Mouse (Mus musculus) liver, embryonic 13.5 days (tissue): ENCODE data around the gene Itprip. TPM values are rescaled to one million over a fixed set of nuclear protein-coding genes. Genes with fewer than 3 reads are reported as not detected.
A peak's percentile ranks its signal among the peaks of the same experiment; 100 is the strongest.

Experiments used
- ATAC-seq: fragments of 200-750 bp; cut with Nextera tagmentation; 2 replicates; pipeline ENCODE4 v1.8.0; 2017; ENCODE audit warnings: low read depth, mild to moderate bottlenecking, moderate number of reproducible peaks, moderate library complexity
- DNase-seq: peaks from one replicate; pipeline ENCODE4 v3.0.0; 2022
- H3K27ac ChIP-seq: fragments of 300-500 bp; sonication (generic); 2 replicates; pipeline ENCODE4 v1.5.1; 2015; ENCODE audit warnings: moderate library complexity, mild to moderate bottlenecking, inconsistent platforms
- H3K27me3 ChIP-seq: fragments of 300-500 bp; sonication (generic); 2 replicates; pipeline ENCODE4 v1.6.1; 2015; ENCODE audit warnings: mild to moderate bottlenecking, inconsistent platforms
- H3K36me3 ChIP-seq: fragments of 300-500 bp; sonication (generic); 2 replicates; pipeline ENCODE4 v1.6.1; 2015; ENCODE audit warnings: mild to moderate bottlenecking, inconsistent platforms
- H3K4me1 ChIP-seq: fragments of 300-500 bp; sonication (generic); replicated peaks from 2 replicates; pipeline ENCODE4 v1.6.1; 2015; ENCODE audit warnings: inconsistent platforms
- H3K4me2 ChIP-seq: fragments of 300-500 bp; sonication (generic); 2 replicates; pipeline ENCODE4 v1.6.1; 2015; ENCODE audit warnings: inconsistent platforms, mild to moderate bottlenecking, moderate library complexity
- H3K4me3 ChIP-seq: fragments of 300-500 bp; sonication (generic); replicated peaks from 2 replicates; pipeline ENCODE4 v1.5.1; 2015; ENCODE audit warnings: mild to moderate bottlenecking, inconsistent platforms
- H3K9ac ChIP-seq: fragments of 300-500 bp; sonication (generic); 2 replicates; pipeline ENCODE4 v1.6.1; 2015; ENCODE audit warnings: mild to moderate bottlenecking, inconsistent platforms
- H3K9me3 ChIP-seq: fragments of 300-500 bp; sonication (generic); replicated peaks from 2 replicates; pipeline ENCODE4 v1.6.1; 2016; ENCODE audit warnings: inconsistent platforms
- WGBS: fragments of 180-500 bp; shearing (Covaris S2); methylation state at CpG from one replicate; pipeline ENCODE4 v1.1.7; 2015; ENCODE audit not compliant: insufficient replicate concordance; 5-methylcytosine and 5-hydroxymethylcytosine counted together
- polyA plus RNA-seq: library from polyadenylated mRNA; unstranded; fragments of >200 nt; fragmentation: Nextera tagmentation; extraction: Ambion mirVana; gene quantifications from 2 replicates; pipeline ENCODE4 v1.2.1, GENCODE M21; 2015

Itprip gene
- polyA plus RNA-seq, 1 experiment from 2014 or later: 3.8 TPM

DNA sequence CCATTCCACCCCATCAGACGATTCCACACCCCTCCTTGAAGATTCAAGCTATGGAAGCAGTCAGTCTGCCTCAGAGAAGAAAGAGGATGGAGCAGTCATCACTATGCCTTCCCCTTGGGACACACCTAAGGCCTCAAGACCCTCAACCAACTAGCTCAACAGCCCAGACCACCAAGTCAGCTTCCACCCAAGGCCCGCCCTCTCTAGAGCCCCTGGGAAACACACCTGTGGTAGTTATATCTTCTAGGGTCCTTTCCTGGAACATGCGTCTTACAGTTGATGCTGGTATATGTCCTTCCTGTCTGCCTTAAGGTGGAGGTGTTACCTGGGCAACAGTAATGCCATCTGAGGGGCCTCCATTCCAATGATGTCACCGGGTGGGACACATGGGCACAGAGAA is 4.9 kb downstream of the Itprip start:
- ATAC-seq: no peak
- WGBS: 73% methylated on average over 4 of the region's 4 CpGs
- Histone ChIP-seq H3K9me3 (no peaks in the 10 kb centered on the region), H3K4me3 (no peak overlapping the region), H3K36me3 (0 out of 2 replicates have a peak, but pooled peaks cover 5% of the 10 kb centered on the region), H3K4me2 (no peak overlapping the region), H3K27me3 (no peaks in the 10 kb centered on the region), H3K27ac (no peak overlapping the region), H3K9ac (no peak overlapping the region), H3K4me1 (peaks cover 47% of the 10 kb centered on the region)
- DNase-seq: no peak

DNA sequence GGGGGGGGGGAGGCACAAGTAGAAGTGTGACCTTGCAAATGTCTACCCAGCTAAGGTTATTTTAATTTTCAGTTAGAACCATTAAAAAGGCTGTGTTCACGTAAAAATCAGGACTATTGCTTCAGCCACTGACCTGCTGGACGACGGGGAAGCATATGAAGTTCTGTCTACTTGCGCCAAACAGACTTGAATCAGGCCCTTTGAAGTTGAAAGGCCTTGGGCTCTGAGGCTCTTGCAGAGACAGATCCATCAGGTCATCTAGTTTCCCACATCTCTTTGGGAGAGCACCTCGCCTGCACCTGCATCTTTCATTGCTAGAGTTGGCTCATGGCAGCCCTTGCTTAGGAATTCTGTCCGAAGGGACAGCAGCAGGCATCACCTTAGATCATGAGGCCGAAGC is 5.8 kb downstream of the Itprip start:
- no peak overlapping the region for H3K9ac ChIP-seq
- no peaks in the 10 kb centered on the region for H3K27me3 ChIP-seq
- H3K27ac ChIP-seq: no peak overlapping the region
- no peak for DNase-seq
- H3K4me3 ChIP-seq: no peak overlapping the region
- no peak overlapping the region for H3K4me2 ChIP-seq
- H3K9me3 ChIP-seq: no peaks in the 10 kb centered on the region
- ATAC-seq: no peak
- WGBS: 75% methylated on average over 7 of the region's 7 CpGs
- 0 out of 2 replicates have a peak, but pooled peaks cover 5% of the 10 kb centered on the region for H3K36me3 ChIP-seq
- H3K4me1 ChIP-seq: peaks cover 50% of the 10 kb centered on the region

DNA sequence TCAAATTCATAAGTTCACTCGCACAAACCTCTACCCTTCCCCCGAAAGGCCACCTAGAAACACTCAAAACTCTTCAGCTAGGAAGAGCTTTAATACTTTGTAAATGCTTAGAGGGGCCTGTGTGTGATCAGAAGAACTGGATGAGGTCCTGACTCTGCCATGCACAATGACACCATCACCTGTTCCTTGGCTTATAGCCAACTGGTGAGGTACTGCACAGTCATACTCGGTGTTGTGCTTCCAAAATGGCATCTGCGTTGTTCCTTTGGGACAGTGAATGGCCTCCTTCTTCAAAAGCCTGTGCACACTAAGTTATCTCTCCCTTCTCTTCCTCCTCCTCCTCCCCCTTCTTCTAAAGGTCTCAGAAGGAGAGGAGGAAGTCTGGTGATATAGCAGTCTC is 8.3 kb downstream of the Itprip start:
- no peak for DNase-seq
- Histone ChIP-seq H3K27ac (peak overlapping the region; percentile 15; the same call in 1 of the 2 replicates), H3K36me3 (0 out of 2 replicates have a peak, but pooled peaks cover 5% of the 10 kb centered on the region), H3K4me3 (no peak overlapping the region), H3K4me1 (peaks cover 50% of the 10 kb centered on the region), H3K27me3 (no peaks in the 10 kb centered on the region), H3K9me3 (no peaks in the 10 kb centered on the region), H3K4me2 (no peak overlapping the region), H3K9ac (no peak overlapping the region)
- WGBS: 71% methylated on average over 4 of the region's 4 CpGs
- no peak for ATAC-seq

GRCm38 (mm10) chr19:47910117-47910618 is 8.9 kb downstream of the Itprip start:
- 0 out of 2 replicates have a peak overlapping the region, but pooled peaks have one; percentile 31 for H3K9ac ChIP-seq
- no peak for DNase-seq
- H3K4me1 ChIP-seq: peaks cover 56% of the 10 kb centered on the region
- H3K27me3 ChIP-seq: no peaks in the 10 kb centered on the region
- 0 out of 2 replicates have a peak, but pooled peaks cover 5% of the 10 kb centered on the region for H3K36me3 ChIP-seq
- H3K4me3 ChIP-seq: no peak overlapping the region
- ATAC-seq: peak; percentile 47
- peak overlapping the region; percentile 50 for H3K4me2 ChIP-seq
- WGBS: 14% methylated on average over 4 of the region's 4 CpGs
- no peaks in the 10 kb centered on the region for H3K9me3 ChIP-seq
- peak overlapping the region; percentile 47; the same call in 1 of the 2 replicates for H3K27ac ChIP-seq

DNA sequence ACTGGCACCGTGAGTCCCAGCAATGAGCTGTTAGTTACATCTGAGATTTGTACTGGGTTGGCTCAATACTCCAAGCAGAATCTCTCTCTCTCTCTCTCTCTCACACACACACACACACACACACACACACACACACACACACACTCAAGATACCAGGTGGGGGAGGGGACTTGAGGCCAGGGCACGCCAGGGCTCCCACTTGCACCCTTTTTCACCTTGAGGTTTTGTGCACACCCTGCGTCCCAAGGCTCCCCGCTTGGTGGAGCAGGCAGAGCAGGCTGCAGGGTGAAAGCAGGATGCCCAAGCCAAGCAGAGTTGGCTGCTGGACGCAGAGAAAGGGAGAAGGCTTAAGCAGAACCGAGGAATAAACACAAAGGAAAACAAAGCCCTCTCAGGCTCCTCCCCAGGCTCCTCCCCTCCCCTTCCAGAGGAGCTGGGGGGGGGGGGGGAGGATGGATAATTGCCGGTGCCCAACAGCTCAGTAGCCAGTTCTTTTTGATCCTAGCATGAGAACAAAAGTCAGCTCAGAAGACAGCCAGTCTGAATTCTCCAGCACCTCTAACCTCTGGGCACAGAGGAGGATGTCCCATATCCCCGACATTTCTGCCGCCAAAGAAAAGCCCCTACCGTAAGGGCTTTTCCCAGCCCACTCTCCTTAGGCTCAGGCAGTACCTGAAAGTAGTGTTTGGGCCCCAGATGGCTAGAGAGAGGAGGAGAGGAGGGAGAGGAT is 9.5 kb downstream of the Itprip start:
- Histone ChIP-seq H3K27me3 (no peaks in the 10 kb centered on the region), H3K4me1 (peaks cover 58% of the 10 kb centered on the region), H3K9ac (peak overlapping the region; percentile 41; the same call in 1 of the 2 replicates), H3K4me2 (peak overlapping the region; percentile 50), H3K36me3 (0 out of 2 replicates have a peak, but pooled peaks cover 5% of the 10 kb centered on the region), H3K4me3 (0 out of 2 replicates have a peak overlapping the region, but pooled peaks have one; percentile 18), H3K9me3 (no peaks in the 10 kb centered on the region), H3K27ac (peak overlapping the region; percentile 47; the same call in 1 of the 2 replicates)
- no peak for DNase-seq
- no peak for ATAC-seq
- 18% methylated on average over 10 of the region's 10 CpGs for WGBS

DNA sequence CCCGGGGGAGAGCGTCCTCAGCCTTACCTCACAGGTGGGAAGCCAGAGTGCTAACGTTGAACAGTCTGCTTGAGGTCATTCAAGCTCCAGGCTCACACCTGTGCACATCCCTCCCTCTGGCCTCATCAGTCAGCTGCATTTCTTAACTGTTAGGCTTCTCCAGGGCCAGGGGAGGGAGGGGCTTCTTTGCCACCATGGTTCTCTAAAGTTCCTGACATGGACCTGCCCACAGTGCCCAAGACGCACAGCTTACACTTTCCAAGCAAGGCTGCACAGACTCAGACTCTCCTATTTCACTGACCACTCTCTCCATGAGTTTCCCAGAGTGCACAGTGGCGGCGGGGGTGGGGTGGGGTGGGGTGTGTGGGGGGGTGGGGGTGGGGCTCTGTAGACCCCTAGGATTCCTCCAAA is 10.1 kb downstream of the Itprip start:
- no peaks in the 10 kb centered on the region for H3K9me3 ChIP-seq
- no peak for ATAC-seq
- no peak overlapping the region for H3K4me3 ChIP-seq
- H3K36me3 ChIP-seq: 0 out of 2 replicates have a peak, but pooled peaks cover 5% of the 10 kb centered on the region
- 36% methylated on average over 6 of the region's 6 CpGs for WGBS
- no peak overlapping the region for H3K9ac ChIP-seq
- peaks cover 58% of the 10 kb centered on the region for H3K4me1 ChIP-seq
- H3K27me3 ChIP-seq: no peaks in the 10 kb centered on the region
- H3K27ac ChIP-seq: no peak overlapping the region
- peak overlapping the region; percentile 50 for H3K4me2 ChIP-seq
- no peak for DNase-seq

DNA sequence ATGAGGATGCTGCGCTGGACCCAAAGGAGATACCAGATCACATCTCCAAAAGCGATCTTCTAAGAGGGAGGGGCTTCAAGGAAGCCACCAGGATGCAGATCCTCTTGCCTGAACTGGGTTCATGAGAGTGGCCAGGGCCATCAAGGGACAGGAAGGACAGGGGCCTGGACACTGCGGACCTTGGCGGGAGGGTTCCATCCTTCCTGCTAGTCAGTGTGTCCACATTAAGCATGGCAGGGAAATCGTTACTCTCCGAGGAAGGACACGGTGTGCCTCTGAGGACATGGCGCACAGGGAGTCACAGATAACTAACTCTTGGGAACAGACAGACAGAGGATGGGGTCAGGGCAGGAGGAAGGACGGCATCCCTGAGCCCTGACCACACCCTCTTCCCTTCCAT is 11.5 kb downstream of the Itprip start:
- WGBS: 79% methylated on average over 9 of the region's 9 CpGs
- DNase-seq: no peak

DNA sequence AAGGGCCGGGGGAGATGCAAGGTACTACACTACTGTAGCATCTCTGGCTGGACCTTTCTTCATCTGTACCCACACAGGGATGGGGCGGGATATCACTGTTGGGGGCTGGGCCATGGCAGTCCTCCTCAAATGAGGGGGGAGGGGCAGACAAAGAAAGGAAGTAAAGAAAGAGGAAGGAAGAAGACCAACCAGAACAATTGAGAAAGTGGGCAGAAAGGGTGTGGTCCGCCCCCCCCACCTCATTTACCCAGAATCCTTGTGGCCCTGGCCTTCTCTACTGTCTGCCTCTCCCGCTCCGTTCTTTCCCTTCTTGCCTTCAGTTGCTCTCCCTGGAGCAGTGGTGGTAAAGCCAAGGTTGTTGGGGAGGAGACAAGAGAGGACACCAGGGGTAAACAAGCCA is 13.5 kb downstream of the Itprip start:
- no peak overlapping the region for H3K9ac ChIP-seq
- H3K9me3 ChIP-seq: no peaks in the 10 kb centered on the region
- H3K4me2 ChIP-seq: no peak overlapping the region
- DNase-seq: no peak
- H3K27ac ChIP-seq: no peak overlapping the region
- peaks cover 75% of the 10 kb centered on the region for H3K4me1 ChIP-seq
- no peaks in the 10 kb centered on the region for H3K36me3 ChIP-seq
- no peaks in the 10 kb centered on the region for H3K27me3 ChIP-seq
- H3K4me3 ChIP-seq: no peak overlapping the region
- ATAC-seq: no peak
- 50% methylated on average over 5 of the region's 5 CpGs for WGBS

More for the DNA sequence above, 11.5 kb downstream of the Itprip start:
- no peak for ATAC-seq
- Histone ChIP-seq H3K4me3 (no peak overlapping the region), H3K27ac (no peak overlapping the region), H3K9me3 (no peaks in the 10 kb centered on the region), H3K27me3 (no peaks in the 10 kb centered on the region), H3K4me2 (no peak overlapping the region), H3K4me1 (peaks cover 67% of the 10 kb centered on the region), H3K9ac (no peak overlapping the region), H3K36me3 (0 out of 2 replicates have a peak, but pooled peaks cover 5% of the 10 kb centered on the region)

DNA sequence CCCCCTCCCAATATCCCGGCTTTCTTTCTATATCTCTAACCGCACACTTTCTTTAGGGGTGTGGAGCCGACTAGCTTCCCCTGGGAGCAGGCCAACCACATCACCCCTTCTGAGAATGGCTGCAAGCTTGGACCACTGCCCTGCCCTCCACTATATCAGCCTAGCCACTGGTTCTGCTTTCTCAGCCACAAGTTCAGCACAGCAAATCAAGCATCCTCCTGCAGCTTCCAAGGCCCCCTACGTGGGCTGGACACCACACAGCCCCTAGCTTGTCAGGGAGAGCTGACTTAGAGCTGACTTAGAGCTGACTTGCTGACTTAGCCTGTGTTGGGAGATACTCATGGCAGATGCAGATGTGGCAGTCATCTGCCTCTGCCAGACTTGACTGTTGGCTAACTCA is 14.0 kb downstream of the Itprip start:
- no peaks in the 10 kb centered on the region for H3K9me3 ChIP-seq
- H3K9ac ChIP-seq: no peak overlapping the region
- no peak overlapping the region for H3K4me3 ChIP-seq
- H3K36me3 ChIP-seq: no peaks in the 10 kb centered on the region
- no peaks in the 10 kb centered on the region for H3K27me3 ChIP-seq
- 55% methylated on average over 4 of the region's 4 CpGs for WGBS
- ATAC-seq (no peak), DNase-seq (no peak)
- H3K27ac ChIP-seq: no peak overlapping the region
- H3K4me1 ChIP-seq: peaks cover 75% of the 10 kb centered on the region
- no peak overlapping the region for H3K4me2 ChIP-seq

GRCm38 (mm10) chr19:47903679-47904078 is 15.4 kb downstream of the Itprip start:
- no peak overlapping the region for H3K4me2 ChIP-seq
- ATAC-seq: no peak
- peaks cover 75% of the 10 kb centered on the region for H3K4me1 ChIP-seq
- H3K4me3 ChIP-seq: no peak overlapping the region
- H3K36me3 ChIP-seq: no peaks in the 10 kb centered on the region
- H3K27me3 ChIP-seq: no peaks in the 10 kb centered on the region
- 67% methylated on average over 4 of the region's 4 CpGs for WGBS
- no peaks in the 10 kb centered on the region for H3K9me3 ChIP-seq
- no peak overlapping the region for H3K27ac ChIP-seq
- DNase-seq: no peak
- no peak overlapping the region for H3K9ac ChIP-seq

DNA sequence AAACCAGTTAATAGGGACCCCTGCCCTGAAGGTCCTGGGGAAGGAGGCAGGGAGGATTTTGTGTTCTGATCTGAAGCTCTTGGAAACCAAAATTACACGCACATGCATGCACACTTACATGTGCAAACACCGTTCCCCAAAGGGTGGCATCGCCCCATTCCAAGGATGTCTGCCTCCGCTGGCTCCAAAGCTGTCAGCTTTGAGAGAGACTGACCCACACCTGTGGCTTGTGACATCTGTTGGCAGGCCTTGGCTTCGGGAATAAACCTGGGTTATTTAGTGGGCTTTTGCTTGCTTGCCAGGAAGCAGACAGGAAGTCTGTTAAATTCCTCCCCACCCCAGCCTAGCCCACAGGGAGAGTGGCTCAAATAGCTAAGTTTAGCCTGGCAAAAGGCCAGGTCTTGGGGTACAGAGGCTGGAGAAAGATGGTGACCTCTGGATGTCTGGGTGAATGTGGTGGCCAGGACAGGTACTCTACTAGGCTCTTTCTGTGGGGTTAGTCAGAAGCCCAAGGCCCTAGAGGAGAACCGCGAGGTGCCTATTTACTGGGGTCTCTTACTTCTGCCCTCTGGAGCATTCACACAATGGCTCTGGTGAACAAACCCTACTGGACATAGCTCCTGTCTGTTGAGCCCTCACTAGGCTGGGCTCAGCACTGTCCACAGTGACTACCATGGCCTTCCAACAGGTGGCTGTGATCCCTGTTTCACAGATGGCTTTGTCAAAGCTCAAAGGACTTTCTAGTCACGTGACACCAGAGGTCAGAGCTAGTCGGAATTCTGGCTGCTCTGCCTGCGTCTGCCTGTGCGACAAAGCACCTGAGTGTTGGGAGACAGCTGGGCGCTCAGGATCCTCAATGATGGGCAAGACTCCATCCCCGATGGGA is 16.5 kb downstream of the Itprip start:
- Histone ChIP-seq H3K27ac (no peak overlapping the region), H3K9ac (no peak overlapping the region), H3K9me3 (no peaks in the 10 kb centered on the region), H3K4me2 (no peak overlapping the region), H3K4me1 (peaks cover 80% of the 10 kb centered on the region), H3K36me3 (peaks cover 5% of the 10 kb centered on the region), H3K4me3 (no peak overlapping the region), H3K27me3 (no peaks in the 10 kb centered on the region)
- WGBS: 67% methylated on average over 13 of the region's 13 CpGs
- no peak for DNase-seq
- no peak for ATAC-seq
